Mouse (Mus musculus) small intestine, adult 2 months (tissue): ENCODE results near the gene Me3. TPM values are rescaled to one million over a fixed set of nuclear protein-coding genes. Genes with fewer than 3 reads are reported as not detected.

ENCODE experiments used
- H3K27ac ChIP-seq: fragments of 200-500 bp; 2 replicates; pipeline ENCODE4 v1.5.1; 2012; ENCODE audit warnings: low read depth, low read length, control low read depth, inconsistent platforms; ENCODE audit not compliant: insufficient read depth
- H3K27me3 ChIP-seq: fragments of 200-500 bp; 2 replicates; pipeline ENCODE4 v1.6.1; 2012; ENCODE audit warnings: mild to moderate bottlenecking, moderate library complexity, low read length, inconsistent platforms; ENCODE audit not compliant: control insufficient read depth, insufficient read depth
- H3K36me3 ChIP-seq: fragments of 200-500 bp; 2 replicates; pipeline ENCODE4 v1.6.1; 2012; ENCODE audit warnings: mild to moderate bottlenecking, low read length, control low read depth, inconsistent platforms; ENCODE audit not compliant: control insufficient read depth, insufficient read depth
- H3K4me1 ChIP-seq: fragments of 200-500 bp; 2 replicates; pipeline ENCODE4 v1.6.1; 2012; ENCODE audit warnings: low read length, inconsistent platforms, mixed read lengths; ENCODE audit not compliant: control insufficient read depth, insufficient read depth, insufficient read length
- H3K4me3 ChIP-seq: fragments of 200-500 bp; 2 replicates; pipeline ENCODE4 v1.5.1; 2012; ENCODE audit warnings: low read depth, mild to moderate bottlenecking, control low read depth, inconsistent platforms, low read length, moderate library complexity
- CTCF ChIP-seq: fragments of 200-500 bp; IDR thresholded peaks from 2 replicates; pipeline ENCODE4 v1.5.1; 2012; ENCODE audit warnings: low read depth, mild to moderate bottlenecking, control low read depth, inconsistent platforms, low read length, moderate library complexity, mixed read lengths; ENCODE audit not compliant: insufficient replicate concordance, insufficient read length; ENCODE audit errors: extremely low read depth
- POLR2A ChIP-seq: fragments of 200-500 bp; IDR thresholded peaks from 2 replicates; pipeline ENCODE4 v1.6.1; 2012; ENCODE audit warnings: low read depth, mild to moderate bottlenecking, control low read depth, inconsistent platforms, low read length, moderate library complexity
- WGBS: fragments of 180-500 bp; shearing (Covaris S2); methylation state at CpG from one replicate; pipeline ENCODE4 v1.1.7; 2018; 5-methylcytosine and 5-hydroxymethylcytosine counted together
- polyA plus RNA-seq: library from polyadenylated mRNA; depleted of rRNA; stranded (reverse); fragments of >200 nt; gene quantifications from 2 replicates; pipeline ENCODE4 v1.2.3, GENCODE M21; 2012

Me3 gene
- polyA plus RNA-seq, 1 experiment = 1.5 TPM

- TF ChIP-seq CTCF = no peak
- TF ChIP-seq POLR2A = no peak
- 88% methylated on average over 7 of the region's 7 CpGs for WGBS
Observed at GRCm38 (mm10) chr7:89611236-89611635, 21.0 kb upstream of the Me3 start.

GRCm38 (mm10) chr7:89616235-89616634, 16.0 kb upstream of the Me3 start:
- Histone ChIP-seq H3K4me1 (no peaks in the 10 kb centered on the region), H3K27ac (no peak overlapping the region), H3K36me3 (no peaks in the 10 kb centered on the region), H3K27me3 (no peaks in the 10 kb centered on the region), H3K4me3 (no peak overlapping the region)
- WGBS = 85% methylated on average over 6 of the region's 6 CpGs
- TF ChIP-seq CTCF (no peak), POLR2A (no peak)

More at GRCm38 (mm10) chr7:89611236-89611635, 21.0 kb upstream of the Me3 start:
- Histone ChIP-seq H3K36me3 (no peaks in the 10 kb centered on the region), H3K27ac (no peak overlapping the region), H3K27me3 (no peaks in the 10 kb centered on the region), H3K4me1 (no peaks in the 10 kb centered on the region), H3K4me3 (no peak overlapping the region)

- TF ChIP-seq CTCF (no peak), POLR2A (no peak)
- WGBS = 81% methylated on average over 4 of the region's 4 CpGs
- Histone ChIP-seq H3K27ac (no peak overlapping the region), H3K27me3 (no peaks in the 10 kb centered on the region), H3K36me3 (no peaks in the 10 kb centered on the region), H3K4me3 (no peak overlapping the region), H3K4me1 (no peaks in the 10 kb centered on the region)
Observed at GRCm38 (mm10) chr7:89623331-89623730, 8.9 kb upstream of the Me3 start.

- no peaks in the 10 kb centered on the region for H3K4me1 ChIP-seq
- H3K4me3 ChIP-seq = no peak overlapping the region
- no peak for TF ChIP-seq POLR2A
- no peak for TF ChIP-seq CTCF
- H3K27ac ChIP-seq = no peak overlapping the region
- no peaks in the 10 kb centered on the region for H3K27me3 ChIP-seq
- H3K36me3 ChIP-seq = no peaks in the 10 kb centered on the region
Observed at GRCm38 (mm10) chr7:89627393-89627792, 4.8 kb upstream of the Me3 start.

GRCm38 (mm10) chr7:89628006-89628405, 4.2 kb upstream of the Me3 start:
- H3K4me1 ChIP-seq = no peaks in the 10 kb centered on the region
- no peaks in the 10 kb centered on the region for H3K36me3 ChIP-seq
- TF ChIP-seq POLR2A = no peak
- H3K27me3 ChIP-seq = no peaks in the 10 kb centered on the region
- WGBS = 16% methylated on average over 2 of the region's 2 CpGs
- no peak overlapping the region for H3K4me3 ChIP-seq
- no peak overlapping the region for H3K27ac ChIP-seq

GRCm38 (mm10) chr7:89629006-89629405, 3.2 kb upstream of the Me3 start:
- Histone ChIP-seq H3K27me3 (no peaks in the 10 kb centered on the region), H3K4me1 (no peaks in the 10 kb centered on the region), H3K36me3 (no peaks in the 10 kb centered on the region), H3K4me3 (no peak overlapping the region), H3K27ac (no peak overlapping the region)
- no peak for TF ChIP-seq POLR2A
- TF ChIP-seq CTCF = no peak
- WGBS = 87% methylated on average over 4 of the region's 4 CpGs

- TF ChIP-seq POLR2A (no peak), CTCF (no peak)
- 74% methylated on average over 3 of the region's 3 CpGs for WGBS
- H3K4me3 ChIP-seq = no peak overlapping the region
- no peaks in the 10 kb centered on the region for H3K27me3 ChIP-seq
- H3K4me1 ChIP-seq = no peaks in the 10 kb centered on the region
- no peak overlapping the region for H3K27ac ChIP-seq
- no peaks in the 10 kb centered on the region for H3K36me3 ChIP-seq
Observed at GRCm38 (mm10) chr7:89629914-89630313, 2.3 kb upstream of the Me3 start.

GRCm38 (mm10) chr7:89630796-89631195, 1.4 kb upstream of the Me3 start:
- no peak overlapping the region for H3K4me3 ChIP-seq
- no peaks in the 10 kb centered on the region for H3K4me1 ChIP-seq
- TF ChIP-seq CTCF = no peak
- no peak for TF ChIP-seq POLR2A
- no peak overlapping the region for H3K27ac ChIP-seq
- no peaks in the 10 kb centered on the region for H3K27me3 ChIP-seq
- WGBS = 60% methylated on average over 3 of the region's 3 CpGs
- H3K36me3 ChIP-seq = no peaks in the 10 kb centered on the region
